In the genomic region with DNA sequence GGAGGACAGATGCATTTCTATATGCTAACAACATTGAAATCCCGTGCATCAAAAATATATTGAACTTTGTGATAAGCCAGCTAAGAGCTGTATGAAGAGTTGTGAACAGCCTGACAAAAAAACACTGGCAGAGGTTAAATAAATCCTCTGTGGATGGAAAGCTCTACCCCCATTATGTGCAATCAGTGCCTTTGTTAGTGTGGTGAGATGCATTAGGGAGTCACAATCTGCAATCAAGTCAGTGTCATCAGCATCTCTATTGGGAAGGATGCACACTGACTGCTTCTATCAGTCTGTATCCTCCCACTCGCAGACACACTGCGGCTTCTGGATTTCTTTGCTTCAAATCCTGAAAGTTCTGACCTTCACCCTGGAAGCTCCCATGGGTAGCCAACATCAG, we compare ENCODE assay signal across 22 mouse cellular contexts.
DNase-seq lines count a peak whose midpoint lies in the region; ATAC-seq and TF ChIP-seq lines count a peak whose summit lies in the region.
"Had no signal": no experiment of that assay in that cellular context is flagged by ENCODE, and none has a peak within 500 bp of the region (broad histone marks: within the 10 kb centered on the region; RNA-seq: fewer than 3 reads in every experiment).

No protein-coding gene starts in this region.

- ATAC-seq in forebrain, embryonic 14.5 days: peak; percentile 54
- no peak for ATAC-seq in forebrain, embryonic 12.5 days (ENCODE audit: low FRiP score)
- ATAC-seq in granulocyte monocyte progenitor cell, adult 5-6 weeks (replicated peaks; ENCODE audit: poor library complexity, severe bottlenecking): no peak
- ATAC-seq: inflammation-experienced regulatory T-cells, adult 6 months; intestine, postnatal 0 days; Patski had no signal

- no peak for TF ChIP-seq CTCF in brain, embryonic 14.5 days (IDR thresholded peaks at IDR 0.05; ENCODE audit: borderline replicate concordance, extremely low read depth, insufficient read depth, insufficient read length)

- H3K4me3 ChIP-seq in forebrain, embryonic 14.5 days (ENCODE audit: low read depth, low read length): no peak overlapping the region
- no peak overlapping the region for H3K4me3 ChIP-seq in forebrain, embryonic 12.5 days (replicated peaks)
- H3K4me3 ChIP-seq: embryonic facial prominence, embryonic 13.5 days; gastrocnemius, adult 2 months; heart, embryonic 13.5 days; hindbrain, embryonic 15.5 days had no signal

- H3K27ac ChIP-seq in forebrain, embryonic 14.5 days (ENCODE audit: low read depth, low read length): no peak overlapping the region
- H3K27ac ChIP-seq in forebrain, embryonic 12.5 days: no peak overlapping the region
- H3K27ac ChIP-seq: embryonic facial prominence, embryonic 13.5 days; gastrocnemius, adult 2 months; heart, embryonic 13.5 days; hindbrain, embryonic 15.5 days had no signal

- no peak overlapping the region for H3K9ac ChIP-seq in forebrain, embryonic 14.5 days (ENCODE audit: low read length)
- no peak overlapping the region for H3K9ac ChIP-seq in forebrain, embryonic 12.5 days
- H3K9ac ChIP-seq: embryonic facial prominence, embryonic 13.5 days; heart, embryonic 13.5 days; hindbrain, embryonic 15.5 days had no signal

- no peak for TF ChIP-seq POLR2A in brain, embryonic 14.5 days (IDR thresholded peaks at IDR 0.05; ENCODE audit: borderline replicate concordance, extremely low read depth, insufficient read depth, insufficient read length, poor library complexity, severe bottlenecking)

- peak; percentile 55 for DNase-seq in forebrain, embryonic 14.5 days (ENCODE audit: low spot score)
- peak; percentile 31 for DNase-seq in layer of hippocampus, adult 9-11 months
- DNase-seq in layer of hippocampus, postnatal 10 days (ENCODE audit: low spot score in 2 of 2): no peak
- DNase-seq in ES-CJ7 (ENCODE audit: low read depth, low spot score): peak; percentile 20
- peak; percentile 68 for DNase-seq in brain, embryonic 14.5 days (ENCODE audit: low read depth)
- DNase-seq in cerebellum, adult 18-20 months: no peak
- DNase-seq: adrenal gland, adult 2 months; adrenal gland, postnatal 25 days; cerebellum, adult 11 months; cerebellum, postnatal 36 days; gastrocnemius, adult 2 months; gastrocnemius, postnatal 25 days; heart, adult 11 months; heart, postnatal 36 days had no signal

- 75% methylated on average over 3 of the region's 3 CpGs for WGBS in forebrain, embryonic 14.5 days
- WGBS in forebrain, embryonic 12.5 days: 72% methylated on average over 3 of the region's 3 CpGs

- peaks cover 9% of the 10 kb centered on the region for H3K4me1 ChIP-seq in forebrain, embryonic 14.5 days (ENCODE audit: control insufficient read depth, insufficient read depth, low read length)
- H3K4me1 ChIP-seq in forebrain, embryonic 12.5 days: no peaks in the 10 kb centered on the region
- H3K4me1 ChIP-seq: embryonic facial prominence, embryonic 13.5 days; heart, embryonic 13.5 days had no signal

- no peaks in the 10 kb centered on the region for H3K9me3 ChIP-seq in forebrain, embryonic 14.5 days (replicated peaks; ENCODE audit: control insufficient read depth, low read length)
- no peaks in the 10 kb centered on the region for H3K9me3 ChIP-seq in forebrain, embryonic 12.5 days
- H3K9me3 ChIP-seq: embryonic facial prominence, embryonic 13.5 days; heart, embryonic 13.5 days; hindbrain, embryonic 15.5 days had no signal

- no peaks in the 10 kb centered on the region for H3K27me3 ChIP-seq in forebrain, embryonic 14.5 days (replicated peaks; ENCODE audit: control insufficient read depth, insufficient read depth, low read length)
- no peaks in the 10 kb centered on the region for H3K27me3 ChIP-seq in forebrain, embryonic 12.5 days
- H3K27me3 ChIP-seq: embryonic facial prominence, embryonic 13.5 days; heart, embryonic 13.5 days; hindbrain, embryonic 15.5 days; Patski had no signal

- H3K36me3 ChIP-seq in forebrain, embryonic 14.5 days (ENCODE audit: control insufficient read depth, insufficient read depth, low read length): no peaks in the 10 kb centered on the region
- no peaks in the 10 kb centered on the region for H3K36me3 ChIP-seq in forebrain, embryonic 12.5 days (replicated peaks)
- H3K36me3 ChIP-seq: embryonic facial prominence, embryonic 13.5 days; heart, embryonic 13.5 days; hindbrain, embryonic 15.5 days had no signal

- H3K4me2 ChIP-seq in forebrain, embryonic 14.5 days (ENCODE audit: low read length): no peak overlapping the region
- no peak overlapping the region for H3K4me2 ChIP-seq in forebrain, embryonic 12.5 days
- H3K4me2 ChIP-seq: embryonic facial prominence, embryonic 13.5 days; heart, embryonic 13.5 days; hindbrain, embryonic 15.5 days had no signal

Comparison
In these comparisons a context has a peak if more than half of its experiments do, and no peak if none do; other contexts are left out.
1. DNase-seq: peak in forebrain, embryonic 14.5 days (single experiment), layer of hippocampus, adult 9-11 months (single experiment), ES-CJ7 (single experiment) and brain, embryonic 14.5 days (single experiment); none in layer of hippocampus, postnatal 10 days (0 of 2) and cerebellum, adult 18-20 months (0 of 2).